Mouse (Mus musculus) megakaryocyte, embryonic 14.5 days (primary cell): ENCODE measurements at regions not wholly inside any gene's neighbourhood (a gene's known extent, or its start where the extent isn't known, plus 50 kb on each side); places are given as distances from the start of the nearest gene placed in this dataset.

Source experiments
- H3K27me3 ChIP-seq: replicated peaks from 2 replicates; pipeline ENCODE3; 2012; ENCODE audit warnings: inconsistent platforms
- H3K36me3 ChIP-seq: replicated peaks from 2 replicates; pipeline ENCODE3; 2012; ENCODE audit warnings: low read length, inconsistent platforms, mixed read lengths
- H3K4me1 ChIP-seq: 2 replicates; pipeline ENCODE4 v1.6.1; 2012; ENCODE audit warnings: inconsistent platforms
- H3K4me3 ChIP-seq: replicated peaks from 2 replicates; pipeline ENCODE3; 2012; ENCODE audit warnings: moderate library complexity, mild to moderate bottlenecking, inconsistent platforms
- H3K9me3 ChIP-seq: 2 replicates; pipeline ENCODE4 v1.6.1; 2012; ENCODE audit warnings: inconsistent platforms
- FLI1 ChIP-seq: IDR thresholded peaks from 2 replicates; pipeline ENCODE4 v1.6.1; 2012; ENCODE audit warnings: low read length, inconsistent platforms, mixed read lengths
- GATA1 ChIP-seq: IDR thresholded peaks from 3 replicates; pipeline ENCODE4 v1.6.1; 2012; ENCODE audit warnings: mixed read lengths, low read length, inconsistent platforms, borderline replicate concordance

DNA sequence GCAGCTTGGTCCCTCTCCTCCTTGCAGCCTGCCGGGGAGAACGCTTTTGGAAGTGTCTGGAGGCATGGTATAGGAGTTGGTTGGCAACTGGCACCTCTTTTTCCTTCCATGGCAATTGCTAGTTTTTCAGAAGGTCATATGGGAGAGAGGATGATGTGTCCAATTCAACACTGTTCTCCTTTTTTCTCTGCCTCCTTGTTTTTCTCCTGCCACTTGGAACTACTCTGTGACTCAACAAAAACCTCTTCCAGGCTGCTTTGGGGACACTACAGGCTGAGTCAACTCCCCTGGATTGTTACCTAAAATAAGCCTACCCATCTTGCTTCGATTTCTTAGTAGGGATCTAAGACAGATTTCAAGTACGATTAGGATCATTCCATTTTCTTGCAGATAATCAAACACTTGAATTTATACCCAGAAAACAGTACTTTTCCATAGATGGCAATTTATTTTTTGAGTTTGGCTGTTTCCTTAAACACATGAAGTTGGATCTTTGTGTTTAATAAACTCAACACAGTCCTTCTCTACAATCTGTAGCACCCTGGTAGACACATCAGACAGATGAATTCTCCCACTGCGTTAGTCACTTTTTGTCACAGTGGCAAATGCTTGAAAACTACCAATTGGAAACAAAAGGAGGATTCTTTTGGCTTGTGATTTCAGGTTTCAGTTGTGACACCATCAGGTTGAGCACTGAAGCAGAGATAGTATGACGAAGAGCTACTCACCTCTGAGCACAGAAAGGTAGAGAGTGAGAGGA is 156.3 kb upstream of the Arhgap20 start:
- Histone ChIP-seq H3K4me1 (no peaks in the 10 kb centered on the region), H3K4me3 (no peak overlapping the region), H3K9me3 (no peaks in the 10 kb centered on the region), H3K36me3 (no peaks in the 10 kb centered on the region), H3K27me3 (no peaks in the 10 kb centered on the region)
- TF ChIP-seq FLI1 (no peak), GATA1 (no peak)

DNA sequence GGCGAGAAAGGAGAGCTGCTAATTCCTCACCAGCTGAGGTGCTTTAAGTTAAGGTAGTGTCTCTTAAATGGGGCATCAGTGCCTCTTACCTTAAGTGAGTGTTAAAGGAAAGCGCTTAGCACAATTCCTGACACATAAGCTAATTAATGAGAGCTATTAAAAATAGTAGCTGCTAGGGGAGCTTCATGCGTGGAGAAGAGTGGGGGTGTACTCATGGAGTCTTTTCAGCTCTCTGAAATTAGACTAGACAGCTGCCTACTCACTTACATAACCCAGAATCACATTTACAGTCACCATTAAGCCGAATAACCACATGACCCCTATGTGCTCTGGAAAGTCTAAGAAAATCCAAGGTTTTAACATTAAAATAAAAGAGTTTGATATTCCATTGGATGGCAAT is 139.0 kb upstream of the Arhgap20 start:
- TF ChIP-seq FLI1 (no peak), GATA1 (no peak)
- no peaks in the 10 kb centered on the region for H3K9me3 ChIP-seq
- H3K4me3 ChIP-seq, result no peak overlapping the region
- H3K27me3 ChIP-seq, result no peaks in the 10 kb centered on the region
- no peaks in the 10 kb centered on the region for H3K36me3 ChIP-seq
- no peaks in the 10 kb centered on the region for H3K4me1 ChIP-seq

DNA sequence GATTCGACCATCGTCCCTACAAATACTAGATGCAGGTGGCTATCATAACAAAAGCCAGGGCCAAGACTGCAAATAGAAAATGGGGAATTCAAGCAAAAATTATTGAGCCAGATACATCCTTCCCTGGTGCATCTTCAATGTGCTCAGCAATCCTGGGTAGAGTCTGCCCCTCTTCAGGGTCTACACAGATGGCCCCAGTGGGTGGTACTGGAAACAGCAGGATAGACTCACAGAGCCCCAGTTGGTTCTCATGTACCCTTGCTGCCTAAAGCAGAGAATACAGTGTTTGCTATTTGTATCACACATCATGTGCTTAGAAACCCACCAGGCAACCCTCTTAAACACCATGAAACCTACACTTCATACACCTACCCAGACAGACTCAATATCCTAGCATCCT is 129.0 kb upstream of the Arhgap20 start:
- Histone ChIP-seq H3K27me3 (no peaks in the 10 kb centered on the region), H3K9me3 (no peaks in the 10 kb centered on the region), H3K4me1 (no peaks in the 10 kb centered on the region), H3K4me3 (no peak overlapping the region), H3K36me3 (no peaks in the 10 kb centered on the region)
- TF ChIP-seq FLI1 (no peak), GATA1 (no peak)

DNA sequence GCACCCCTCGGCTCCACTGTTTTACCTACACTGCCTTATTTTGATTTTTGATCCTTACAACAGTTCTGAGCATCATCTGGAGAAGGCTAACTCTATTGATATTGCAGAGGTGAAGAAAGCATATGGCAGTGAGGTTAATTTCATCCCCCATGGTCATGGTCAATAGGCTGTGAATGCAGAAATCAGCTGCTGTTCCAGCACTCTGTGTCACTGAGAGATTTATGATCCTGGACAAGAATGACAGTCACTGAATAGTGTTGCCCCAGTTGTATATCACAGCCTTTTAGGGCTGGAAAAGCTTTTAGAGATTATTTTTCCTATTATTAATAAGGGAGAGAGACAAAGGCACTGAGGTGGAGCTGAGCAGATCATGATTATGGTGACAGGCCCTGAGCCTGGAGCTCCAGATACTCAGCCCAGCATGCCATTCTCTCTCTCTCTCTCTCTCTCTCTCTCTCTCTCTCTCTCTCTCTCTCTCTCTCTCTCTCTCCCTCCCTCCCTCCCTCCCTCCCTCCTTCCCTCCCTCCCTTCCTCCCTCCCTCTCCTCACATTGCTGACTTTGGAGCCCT is 128.5 kb upstream of the Arhgap20 start:
- no peaks in the 10 kb centered on the region for H3K36me3 ChIP-seq
- H3K4me1 ChIP-seq, result no peaks in the 10 kb centered on the region
- H3K27me3 ChIP-seq, result no peaks in the 10 kb centered on the region
- no peak overlapping the region for H3K4me3 ChIP-seq
- no peaks in the 10 kb centered on the region for H3K9me3 ChIP-seq
- TF ChIP-seq FLI1, result no peak
- TF ChIP-seq GATA1, result no peak

DNA sequence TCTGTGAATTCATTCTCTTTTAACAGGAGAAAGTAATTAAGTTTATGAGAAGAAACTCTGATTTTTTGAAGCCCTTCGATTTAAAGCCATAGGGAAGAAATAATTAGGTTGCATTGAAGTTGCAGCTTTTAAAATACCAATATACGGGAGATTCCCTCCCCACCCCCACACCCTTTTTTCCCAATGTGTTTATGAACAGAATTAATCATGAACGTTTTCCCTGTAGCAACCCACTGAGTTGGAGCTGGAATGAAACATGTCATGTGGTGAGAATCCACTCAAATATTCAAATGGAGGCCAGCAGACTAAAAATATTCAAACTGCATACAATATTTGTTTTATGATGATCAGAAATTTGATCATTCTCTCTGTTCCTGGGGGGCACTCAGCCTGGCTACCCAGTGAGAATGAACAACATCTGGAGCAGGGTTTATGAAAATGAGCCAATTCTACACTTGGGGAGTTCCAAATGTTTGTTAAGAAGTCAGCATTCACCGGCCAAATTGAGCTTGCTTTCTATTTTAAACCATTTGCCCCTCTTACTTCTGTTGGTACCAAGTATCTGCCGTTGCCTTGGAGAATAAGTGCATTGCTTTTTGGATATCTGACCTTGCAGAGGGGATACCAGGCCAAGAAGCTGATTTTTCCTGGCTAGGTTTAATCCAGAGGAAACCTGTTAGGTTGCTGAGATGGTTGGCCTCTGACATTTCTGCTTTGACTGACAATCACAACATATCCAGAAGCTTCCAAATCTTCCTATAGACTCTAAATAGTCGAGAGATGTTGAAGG is 127.8 kb upstream of the Arhgap20 start:
- Histone ChIP-seq H3K4me1 (no peaks in the 10 kb centered on the region), H3K36me3 (no peaks in the 10 kb centered on the region), H3K4me3 (no peak overlapping the region), H3K9me3 (no peaks in the 10 kb centered on the region), H3K27me3 (no peaks in the 10 kb centered on the region)
- TF ChIP-seq GATA1 (no peak), FLI1 (no peak)

DNA sequence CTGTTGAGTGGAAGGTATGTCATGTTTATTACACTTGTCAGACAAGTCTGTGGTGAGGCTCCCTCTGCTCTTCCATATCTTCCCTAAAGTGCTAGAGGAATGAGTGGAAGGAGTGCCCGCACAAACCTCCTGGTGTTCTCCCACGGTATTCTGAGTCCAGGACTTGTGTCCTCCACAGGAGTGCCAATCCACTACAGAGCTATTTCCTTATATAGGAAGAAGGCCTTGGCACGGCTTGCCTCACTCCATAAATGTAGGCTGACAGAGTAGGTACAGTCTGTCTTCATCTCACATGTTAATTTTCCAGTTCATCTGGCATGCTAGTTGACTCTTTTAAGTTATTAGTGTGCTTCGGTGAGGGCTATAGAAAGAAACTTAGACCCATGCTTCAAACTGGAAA is 123.4 kb upstream of the Arhgap20 start:
- Histone ChIP-seq H3K27me3 (no peaks in the 10 kb centered on the region), H3K4me3 (no peak overlapping the region), H3K36me3 (no peaks in the 10 kb centered on the region), H3K4me1 (no peaks in the 10 kb centered on the region), H3K9me3 (no peaks in the 10 kb centered on the region)
- TF ChIP-seq GATA1 (no peak), FLI1 (no peak)

DNA sequence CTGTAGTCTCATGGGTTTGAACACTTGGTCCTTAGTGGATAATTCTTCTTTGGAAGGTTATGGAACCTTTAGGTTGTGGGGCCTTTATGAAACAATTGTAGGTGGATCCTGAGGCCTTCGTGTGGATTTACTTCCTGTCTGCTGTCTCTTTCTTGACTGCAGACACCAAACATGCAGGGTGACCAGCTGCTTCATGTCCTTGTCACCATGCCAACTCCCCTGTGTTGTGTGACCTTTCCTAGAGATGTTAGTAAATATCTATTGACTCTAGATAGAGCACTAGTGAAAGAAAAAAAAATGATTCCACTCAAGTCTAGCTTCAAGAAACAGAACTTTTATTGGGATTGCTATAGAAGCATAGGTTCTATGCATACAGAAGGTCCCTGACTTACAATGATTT is 119.7 kb upstream of the Arhgap20 start:
- TF ChIP-seq FLI1 (no peak), GATA1 (no peak)

DNA sequence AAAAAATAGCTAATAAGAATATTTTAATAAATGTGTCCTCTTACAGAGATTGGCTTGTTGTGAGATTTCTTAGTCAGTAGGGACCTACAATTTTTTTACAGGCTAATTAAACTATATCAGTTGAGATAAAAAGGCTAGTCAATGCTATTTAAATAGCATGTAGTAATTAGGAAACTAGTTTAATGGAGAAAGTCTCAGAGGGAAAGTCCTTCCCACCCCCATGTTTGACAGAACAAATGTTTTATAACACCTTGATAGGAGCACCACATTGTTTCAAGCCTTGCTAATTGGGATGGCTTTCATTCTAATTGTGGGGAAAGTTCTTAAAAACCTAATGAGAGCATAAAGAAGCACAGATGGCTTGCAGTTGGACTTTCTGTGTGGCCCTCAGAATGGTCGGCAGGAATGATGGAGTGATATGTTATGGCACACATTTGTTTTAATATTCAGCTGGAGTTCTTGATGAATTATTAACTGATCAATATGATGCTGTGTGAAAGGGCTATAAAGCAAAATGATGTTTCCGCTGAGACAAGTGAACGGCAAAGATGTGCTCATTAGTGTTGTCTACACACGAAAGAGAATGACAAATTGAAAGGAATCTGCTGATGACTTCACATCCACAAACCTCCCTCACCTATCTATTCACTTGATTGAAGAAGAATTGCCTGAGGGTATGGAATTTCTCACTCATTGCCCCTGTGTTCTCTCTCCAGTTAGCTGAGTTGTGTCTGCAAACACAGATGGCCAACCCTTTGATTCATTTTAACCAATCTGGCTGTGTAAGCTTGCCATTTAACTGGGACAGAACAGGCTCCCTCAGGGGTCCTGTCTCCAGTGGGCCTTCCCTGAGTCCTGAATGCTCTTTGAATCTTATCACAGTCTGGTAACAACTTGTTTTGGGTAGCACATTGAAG is 111.5 kb upstream of the Arhgap20 start:
- no peak overlapping the region for H3K4me3 ChIP-seq
- TF ChIP-seq FLI1 (no peak), GATA1 (no peak)
- no peaks in the 10 kb centered on the region for H3K4me1 ChIP-seq
- H3K36me3 ChIP-seq, result no peaks in the 10 kb centered on the region
- no peaks in the 10 kb centered on the region for H3K27me3 ChIP-seq
- H3K9me3 ChIP-seq, result no peaks in the 10 kb centered on the region

More for the DNA sequence above, 119.7 kb upstream of the Arhgap20 start:
- Histone ChIP-seq H3K36me3 (no peaks in the 10 kb centered on the region), H3K27me3 (no peaks in the 10 kb centered on the region), H3K4me3 (no peak overlapping the region), H3K9me3 (no peaks in the 10 kb centered on the region), H3K4me1 (no peaks in the 10 kb centered on the region)

DNA sequence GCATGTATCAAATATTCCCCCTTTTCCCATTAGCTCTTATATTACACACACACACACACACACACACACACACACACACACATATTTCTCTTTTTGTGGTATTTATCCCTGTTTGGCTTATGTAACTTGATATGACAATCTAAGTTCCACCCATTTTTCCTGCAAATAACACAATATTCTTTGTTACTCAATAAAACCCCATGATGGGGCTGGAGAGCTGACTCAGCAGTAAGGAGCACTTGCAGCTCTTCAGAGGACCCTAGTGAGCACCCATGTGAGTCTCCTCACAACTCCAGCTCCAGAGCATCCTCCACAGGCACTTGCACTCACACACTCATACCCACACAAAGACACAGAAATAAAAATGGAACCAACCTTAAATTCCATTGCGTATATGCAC is 110.5 kb upstream of the Arhgap20 start:
- no peak overlapping the region for H3K4me3 ChIP-seq
- no peaks in the 10 kb centered on the region for H3K9me3 ChIP-seq
- H3K36me3 ChIP-seq, result no peaks in the 10 kb centered on the region
- TF ChIP-seq FLI1 (no peak), GATA1 (no peak)
- H3K4me1 ChIP-seq, result no peaks in the 10 kb centered on the region
- H3K27me3 ChIP-seq, result no peaks in the 10 kb centered on the region
